In the genomic region with DNA sequence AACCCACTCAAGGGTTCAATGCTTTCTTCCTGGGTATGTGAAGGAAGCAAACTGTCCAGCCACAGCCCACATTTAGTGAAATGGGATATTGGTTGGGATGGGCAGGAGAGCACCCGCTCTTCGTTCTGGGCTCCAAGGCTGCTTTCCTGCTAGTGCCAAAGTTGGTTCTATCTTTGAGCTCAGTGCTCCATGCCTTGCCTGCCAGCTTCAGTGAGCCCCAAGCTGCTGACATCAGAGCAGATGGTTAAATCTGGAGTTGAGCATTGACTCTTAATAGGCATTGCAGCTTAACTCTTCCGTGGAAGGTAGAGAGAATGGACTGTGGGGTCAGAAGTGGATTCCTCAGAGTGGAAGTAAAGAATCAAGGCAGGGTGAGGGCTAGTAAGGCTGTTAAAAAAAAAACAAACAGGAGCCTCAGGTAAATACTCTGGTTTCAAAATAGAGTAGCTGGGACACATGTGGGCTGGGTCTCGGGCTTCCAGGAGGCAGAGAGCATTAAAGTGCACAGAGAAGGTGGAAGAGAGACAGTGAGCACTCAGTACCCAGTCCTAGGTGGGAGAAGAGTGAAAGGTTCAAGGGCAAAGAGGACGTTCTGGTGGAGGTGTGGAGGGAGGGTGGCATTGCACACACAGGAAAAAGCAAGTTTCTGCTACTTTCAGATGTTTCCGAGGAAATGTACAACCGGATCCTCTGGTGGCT, we compare ENCODE assay signal across 8 mouse cellular contexts. TPM values are rescaled to one million over a fixed set of nuclear protein-coding genes. Genes with fewer than 3 reads are reported as not detected.
DNase-seq lines count a peak whose midpoint lies in the region; ATAC-seq lines count a peak whose summit lies in the region.

A gene (plus strand): TSS at position 649 of the 699 bp plus-strand sequence.

- intact Hi-C loops in heart, postnatal 14 days (cut with DNase I) = no loop called here
- intact Hi-C loops in left cerebral cortex, postnatal 4 days (cut with DNase I) = no loop called here

- DNase-seq in left cerebral cortex, adult 18-20 months (ENCODE audit: low spot score in 2 of 2) = no peak
- no peak for DNase-seq in left cerebral cortex, adult 11 months (ENCODE audit: low spot score)
- no peak for DNase-seq in heart, postnatal 14 days
- DNase-seq in left cerebral cortex, postnatal 4 days = no peak
- DNase-seq in embryo, embryonic 9.5 days (ENCODE audit: extremely low spot score) = no peak
- no peak for DNase-seq in spleen, adult 18-20 months
- DNase-seq in spleen, adult 12 weeks (ENCODE audit: low spot score) = no peak

- no peaks in the 10 kb centered on the region for H3K36me3 ChIP-seq in embryonic facial prominence, embryonic 13.5 days

- no peak within 1 kb of the TSS for H3K4me3 ChIP-seq in embryonic facial prominence, embryonic 13.5 days

- no peak within 1 kb of the TSS for H3K4me2 ChIP-seq in embryonic facial prominence, embryonic 13.5 days

- H3K27me3 ChIP-seq in embryonic facial prominence, embryonic 13.5 days = no peaks in the 10 kb centered on the region

- 73% methylated on average over 7 of the region's 7 CpGs for WGBS in embryonic facial prominence, embryonic 13.5 days

- no peak within 1 kb of the TSS for H3K9ac ChIP-seq in embryonic facial prominence, embryonic 13.5 days

- ATAC-seq in embryonic facial prominence, embryonic 13.5 days (ENCODE audit: insufficient number of reproducible peaks, insufficient read depth, low FRiP score, low TSS enrichment, low read depth) = no peak

- no peak within 1 kb of the TSS for H3K27ac ChIP-seq in embryonic facial prominence, embryonic 13.5 days

- H3K4me1 ChIP-seq in embryonic facial prominence, embryonic 13.5 days = peaks cover 13% of the 10 kb centered on the region; the same call in 1 of the 2 replicates

- no peaks in the 10 kb centered on the region for H3K9me3 ChIP-seq in embryonic facial prominence, embryonic 13.5 days

RNA-seq across cellular contexts. Expression of the gene that starts here (rescaled TPM):
- total RNA-seq in left cerebral cortex, adult 18-20 months (2021) = 100 to 1,000 TPM; 175 to 183 TPM
- 10.6 and 11.3 TPM in 2 replicates for polyA plus RNA-seq in embryonic facial prominence, embryonic 13.5 days (2015; fragmentation: Nextera tagmentation; extraction: Ambion mirVana)
- 10 to 100 TPM; 70.3 to 70.8 TPM for total RNA-seq in heart, postnatal 14 days (2021)
- 10 to 100 TPM; 26.2 to 32.6 TPM for total RNA-seq in left cerebral cortex, postnatal 4 days (2021)
